Mouse (Mus musculus) midbrain, embryonic 12.5 days (tissue): ENCODE data around the gene Glt8d2. TPM values are rescaled to one million over a fixed set of nuclear protein-coding genes. Genes with fewer than 3 reads are reported as not detected.
"Not testable (repeated sequence)": the region's sequence is repeated elsewhere in the genome, so short reads cannot be mapped to it uniquely, and the experiment has no call there.

Experiments
- ATAC-seq: fragments of 200-750 bp; cut with Nextera tagmentation; 2 replicates; pipeline ENCODE4 v1.8.0; 2017; ENCODE audit warnings: low read depth, moderate TSS enrichment, moderate library complexity; ENCODE audit not compliant: low FRiP score
- H3K27ac ChIP-seq: fragments of 300-500 bp; sonication (generic); replicated peaks from 2 replicates; pipeline ENCODE4 v1.5.1; 2016; ENCODE audit warnings: mild to moderate bottlenecking
- H3K27me3 ChIP-seq: fragments of 300-500 bp; sonication (generic); 2 replicates; pipeline ENCODE4 v1.6.1; 2016; ENCODE audit warnings: mild to moderate bottlenecking
- H3K36me3 ChIP-seq: fragments of 300-500 bp; sonication (generic); 2 replicates; pipeline ENCODE4 v1.6.1; 2016
- H3K4me1 ChIP-seq: fragments of 300-500 bp; sonication (generic); 2 replicates; pipeline ENCODE4 v1.6.1; 2016
- H3K4me2 ChIP-seq: fragments of 300-500 bp; sonication (generic); replicated peaks from 2 replicates; pipeline ENCODE4 v1.6.1; 2016; ENCODE audit warnings: mild to moderate bottlenecking, moderate library complexity
- H3K4me3 ChIP-seq: fragments of 300-500 bp; sonication (generic); 2 replicates; pipeline ENCODE4 v1.5.1; 2016; ENCODE audit warnings: mild to moderate bottlenecking
- H3K9ac ChIP-seq: fragments of 300-500 bp; sonication (generic); replicated peaks from 2 replicates; pipeline ENCODE4 v1.6.1; 2016; ENCODE audit warnings: mild to moderate bottlenecking, moderate library complexity
- H3K9me3 ChIP-seq: fragments of 300-500 bp; sonication (generic); 2 replicates; pipeline ENCODE4 v1.6.1; 2016; ENCODE audit warnings: mild to moderate bottlenecking
- WGBS: fragments of 180-500 bp; shearing (Covaris S2); methylation state at CpG from one replicate; pipeline ENCODE4 v1.1.7; 2016; 5-methylcytosine and 5-hydroxymethylcytosine counted together
- polyA plus RNA-seq: library from polyadenylated mRNA; unstranded; fragments of >200 nt; fragmentation: Nextera tagmentation; extraction: Ambion mirVana; gene quantifications from 2 replicates; pipeline ENCODE4 v1.2.1, GENCODE M21; 2016

Glt8d2 gene
- polyA plus RNA-seq, 1 experiment from 2014 or later = 3.6 TPM

DNA sequence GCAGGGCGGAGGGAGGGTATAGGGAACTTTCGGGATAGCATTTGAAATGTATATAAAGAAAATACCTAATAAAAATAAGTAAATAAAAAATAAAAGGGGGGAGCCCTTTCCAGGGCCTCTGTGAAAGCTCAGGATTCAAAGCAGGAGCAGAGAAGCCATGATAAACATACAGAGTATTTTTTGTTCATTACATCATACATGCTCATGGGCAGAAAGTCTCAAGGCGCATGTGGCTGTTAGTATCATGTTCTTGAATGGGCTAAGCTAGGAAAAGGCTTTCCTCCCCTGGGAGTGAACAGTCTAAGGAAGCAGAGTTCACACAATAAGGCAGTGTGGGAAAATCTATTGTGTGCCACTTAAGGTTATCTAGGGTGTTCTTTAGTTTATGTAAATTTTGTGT, 54.1 kb downstream of the Glt8d2 start:
- Histone ChIP-seq H3K27me3 (no peaks in the 10 kb centered on the region), H3K27ac (no peak overlapping the region), H3K4me3 (no peak overlapping the region), H3K9me3 (no peaks in the 10 kb centered on the region), H3K4me1 (peaks cover 5% of the 10 kb centered on the region), H3K9ac (no peak overlapping the region), H3K36me3 (peaks cover 73% of the 10 kb centered on the region), H3K4me2 (no peak overlapping the region)
- no peak for ATAC-seq
- 97% methylated on average over 3 of the region's 3 CpGs for WGBS

DNA sequence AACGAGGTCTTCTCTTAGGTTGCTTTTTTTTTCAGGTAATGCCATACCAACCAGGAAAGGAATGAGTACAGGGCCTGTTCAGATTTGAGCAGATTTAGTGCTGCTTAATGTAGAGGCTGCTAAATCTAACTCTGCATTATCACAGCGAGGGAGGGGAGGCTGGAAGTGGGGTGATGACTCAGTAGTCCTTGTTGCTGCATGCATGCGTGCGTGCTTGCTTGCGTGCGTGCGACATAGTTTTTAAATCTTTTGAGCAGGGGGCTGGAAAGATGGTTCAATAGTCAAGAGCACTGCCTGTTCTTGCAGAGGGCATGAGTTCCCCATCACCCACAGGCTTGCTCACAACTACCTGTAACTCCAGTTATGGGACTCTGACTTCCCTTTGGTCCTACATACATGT, 56.1 kb downstream of the Glt8d2 start:
- Histone ChIP-seq H3K36me3 (peaks cover 57% of the 10 kb centered on the region), H3K4me1 (peaks cover 16% of the 10 kb centered on the region), H3K4me2 (no peak overlapping the region), H3K27me3 (no peaks in the 10 kb centered on the region), H3K9me3 (no peaks in the 10 kb centered on the region), H3K27ac (no peak overlapping the region), H3K9ac (no peak overlapping the region), H3K4me3 (no peak overlapping the region)
- 98% methylated on average over 7 of the region's 7 CpGs for WGBS
- no peak for ATAC-seq

DNA sequence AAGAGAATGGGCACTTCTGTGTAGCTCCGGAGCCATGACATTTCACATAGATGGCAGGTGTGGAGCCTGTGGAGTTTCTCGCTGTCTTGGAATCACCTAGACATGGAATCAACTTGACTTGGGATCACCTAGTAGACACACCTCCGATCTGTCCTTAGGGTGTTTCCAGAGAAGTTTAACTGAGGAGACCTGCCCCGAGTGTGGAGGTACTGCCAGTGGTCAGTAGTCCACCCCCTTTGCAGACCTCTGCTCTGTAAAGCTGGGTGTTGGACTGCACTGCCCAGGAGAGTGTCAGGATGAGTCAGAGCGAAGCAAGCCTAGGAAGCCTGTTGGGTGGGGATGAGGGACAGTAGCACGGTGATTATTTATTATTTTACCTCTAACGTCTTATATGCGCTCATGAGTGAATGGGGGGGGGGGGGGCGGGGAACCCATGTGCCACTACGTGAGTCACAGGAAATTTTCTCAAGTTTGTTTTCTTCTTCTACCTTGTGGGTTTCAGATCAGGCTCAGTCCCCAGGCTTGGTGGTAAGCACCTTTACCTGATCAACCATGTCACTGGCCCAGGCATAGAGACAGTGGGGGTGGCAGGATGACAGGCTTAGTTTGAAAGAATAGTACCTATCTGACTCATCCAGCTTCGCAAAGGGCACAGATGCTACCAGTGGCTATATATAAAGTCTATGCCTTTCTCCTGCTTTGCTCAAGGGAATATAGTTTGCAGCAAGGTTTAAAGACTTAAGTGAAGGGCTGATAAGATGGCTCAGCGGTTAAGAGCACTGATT, 57.8 kb downstream of the Glt8d2 start:
- Histone ChIP-seq H3K27me3 (no peaks in the 10 kb centered on the region), H3K9me3 (no peaks in the 10 kb centered on the region), H3K4me2 (no peak overlapping the region), H3K4me1 (peaks cover 22% of the 10 kb centered on the region), H3K36me3 (peaks cover 45% of the 10 kb centered on the region), H3K9ac (no peak overlapping the region), H3K4me3 (no peak overlapping the region), H3K27ac (no peak overlapping the region)
- WGBS = 96% methylated on average over 12 of the region's 12 CpGs
- no peak for ATAC-seq

DNA sequence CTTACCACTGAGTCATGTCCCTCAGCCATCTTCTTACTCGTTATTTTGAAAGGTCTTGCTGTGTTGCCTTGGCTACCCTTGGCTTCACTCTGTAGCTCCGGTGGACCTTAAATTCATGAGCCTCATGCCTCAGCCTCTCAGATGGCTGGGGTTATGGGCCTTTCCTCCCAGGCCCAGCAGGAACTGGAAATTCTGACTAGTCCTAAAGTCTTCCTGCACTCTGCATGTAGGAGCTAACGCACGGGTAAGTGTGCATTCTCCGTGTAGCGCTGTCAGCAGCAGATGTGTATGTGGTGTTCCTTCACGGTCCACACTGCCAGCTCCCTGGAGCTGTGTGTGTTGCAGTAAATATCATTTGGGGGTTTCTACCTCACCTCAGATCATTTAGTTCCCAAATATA, 59.3 kb downstream of the Glt8d2 start:
- no peak for ATAC-seq
- Histone ChIP-seq H3K27ac (no peak overlapping the region), H3K36me3 (peaks cover 33% of the 10 kb centered on the region), H3K4me2 (peak overlapping the region; percentile 79), H3K27me3 (no peaks in the 10 kb centered on the region), H3K9me3 (no peaks in the 10 kb centered on the region), H3K9ac (0 out of 2 replicates have a peak overlapping the region, but pooled peaks have one; percentile 77), H3K4me1 (peaks cover 22% of the 10 kb centered on the region), H3K4me3 (peak overlapping the region; percentile 69; the same call in 1 of the 2 replicates)
- WGBS = 86% methylated on average over 7 of the region's 7 CpGs

DNA sequence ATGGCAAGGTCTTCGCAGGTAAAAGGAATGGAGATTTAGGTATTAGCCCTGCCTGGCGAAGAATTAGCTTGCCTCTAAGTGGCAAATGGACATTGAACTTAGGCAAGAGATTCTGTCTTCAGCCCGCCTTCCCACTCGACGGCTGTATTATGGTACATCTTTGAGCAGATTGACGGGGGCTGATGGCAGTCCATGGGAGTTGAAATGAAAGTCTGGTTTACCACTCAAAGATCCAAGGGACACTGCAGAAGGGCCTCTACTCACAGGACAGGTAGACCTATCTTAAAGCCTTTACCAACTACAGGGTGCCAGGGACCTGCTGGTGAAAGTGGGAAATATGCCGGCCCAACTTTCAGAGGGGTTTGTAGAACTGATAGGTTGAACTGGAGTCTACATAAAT, 60.0 kb downstream of the Glt8d2 start:
- H3K36me3 ChIP-seq = peaks cover 33% of the 10 kb centered on the region
- peaks cover 22% of the 10 kb centered on the region for H3K4me1 ChIP-seq
- no peaks in the 10 kb centered on the region for H3K27me3 ChIP-seq
- peak overlapping the region; percentile 79 for H3K4me2 ChIP-seq
- H3K9ac ChIP-seq = peak overlapping the region; percentile 77
- no peaks in the 10 kb centered on the region for H3K9me3 ChIP-seq
- no peak for ATAC-seq
- 24% methylated on average over 7 of the region's 7 CpGs for WGBS
- H3K4me3 ChIP-seq = peak overlapping the region; percentile 69
- H3K27ac ChIP-seq = peak overlapping the region; percentile 92

DNA sequence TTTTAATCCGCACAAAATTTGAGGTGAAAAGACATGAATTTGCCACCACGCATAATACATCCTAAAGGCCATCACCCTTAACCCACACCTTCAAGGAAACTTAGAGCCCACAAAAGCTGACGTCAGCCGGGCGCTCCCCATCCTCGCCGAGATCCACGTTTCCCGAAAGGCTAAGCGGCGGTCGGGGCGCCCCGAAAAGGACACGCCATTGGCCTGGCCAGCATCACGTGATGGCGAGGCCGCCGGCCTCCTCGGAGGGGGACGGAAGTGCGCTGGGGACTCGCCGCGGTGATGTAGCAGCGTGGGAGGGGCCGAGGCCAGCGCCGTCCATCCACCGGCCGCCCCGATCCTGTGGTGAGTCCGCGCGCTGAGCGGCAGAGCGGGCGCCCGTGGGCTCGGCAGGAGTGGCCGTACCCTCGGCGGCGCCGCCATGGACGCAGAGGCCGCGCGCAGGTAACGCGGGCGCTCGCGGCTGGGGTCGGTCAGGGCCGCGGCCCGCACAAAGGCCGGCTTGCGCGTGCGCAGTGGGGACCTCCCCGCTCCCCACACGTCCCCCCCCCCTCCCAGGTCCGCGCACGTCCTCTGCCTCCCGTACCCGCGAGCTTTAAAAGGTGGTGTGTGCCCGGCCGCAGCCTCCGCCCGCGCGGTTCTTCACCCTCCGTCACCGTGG, 60.7 kb downstream of the Glt8d2 start, which contains the start of gene Tdg:
Gene Tdg, plus strand, starts transcription at position 243 of the 670 bp plus-strand sequence.
- not testable (repeated sequence) for H3K27me3 ChIP-seq, H3K9me3 ChIP-seq
- H3K36me3 ChIP-seq = peaks cover 31% of the 10 kb centered on the region
- peaks cover 22% of the 10 kb centered on the region for H3K4me1 ChIP-seq
- ATAC-seq = peak; percentile 98
- H3K4me3 ChIP-seq = peak within 1 kb of the TSS; percentile 69
- 0% methylated on average over 66 of the region's 78 CpGs for WGBS
- H3K4me2 ChIP-seq = peak within 1 kb of the TSS; percentile 81
- H3K27ac ChIP-seq = peak within 1 kb of the TSS; percentile 92
- peak within 1 kb of the TSS; percentile 77 for H3K9ac ChIP-seq

DNA sequence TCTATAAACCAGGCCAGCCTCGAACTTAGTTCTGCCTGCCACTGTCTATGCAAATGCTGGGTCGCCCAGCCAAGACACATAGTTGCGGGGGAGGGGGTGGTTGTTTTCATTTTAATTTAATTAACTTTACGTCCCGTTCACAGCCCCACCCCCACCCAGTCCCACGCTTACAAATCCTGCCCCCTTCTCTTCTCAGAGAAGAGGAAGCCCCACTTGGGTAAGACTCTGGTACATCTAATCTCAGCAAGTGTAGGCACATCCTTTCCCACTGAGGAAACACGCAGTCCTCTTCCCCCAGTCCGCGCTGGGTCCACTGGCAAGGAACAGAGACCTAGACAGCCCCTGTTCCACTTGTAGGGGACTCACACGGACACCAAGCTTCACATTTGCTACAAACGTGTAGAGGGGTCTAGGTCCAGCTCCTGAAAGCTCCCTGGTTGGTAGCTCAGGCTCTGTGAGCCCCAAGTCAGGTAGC, 61.3 kb downstream of the Glt8d2 start:
- Histone ChIP-seq H3K9ac (peak overlapping the region; percentile 77), H3K27ac (peak overlapping the region; percentile 92), H3K4me2 (peak overlapping the region; percentile 81), H3K27me3 (no peaks in the 10 kb centered on the region), H3K9me3 (no peaks in the 10 kb centered on the region), H3K4me3 (peak overlapping the region; percentile 69), H3K4me1 (peaks cover 22% of the 10 kb centered on the region), H3K36me3 (peaks cover 27% of the 10 kb centered on the region)
- peak; percentile 76 for ATAC-seq
- 5% methylated on average over 11 of the region's 11 CpGs for WGBS

DNA sequence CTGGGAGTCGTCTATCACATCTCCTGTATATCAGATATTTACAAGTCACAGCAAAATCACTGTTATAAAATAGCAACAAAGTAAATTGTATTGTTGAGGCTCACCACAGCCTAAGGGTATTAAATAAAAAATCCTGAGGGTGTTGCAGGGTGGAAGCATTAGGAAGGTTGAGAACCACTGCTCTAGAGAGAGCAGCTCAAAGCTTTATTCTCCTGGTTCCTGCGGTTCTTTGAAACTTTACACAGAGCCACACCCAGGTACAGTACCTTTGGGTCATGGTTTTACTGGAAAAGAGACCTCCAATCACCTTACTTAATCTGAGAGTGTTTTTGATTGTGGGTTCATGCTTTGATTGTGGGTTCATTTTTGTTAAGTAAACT, 66.9 kb downstream of the Glt8d2 start:
- peak; percentile 8 for ATAC-seq
- whole genome bisulfite sequencing = 6% methylated on average over 2 of the region's 2 CpGs
- not testable (repeated sequence) for H3K36me3 ChIP-seq, H3K4me1 ChIP-seq, H3K9me3 ChIP-seq, H3K27me3 ChIP-seq
- Histone ChIP-seq H3K4me2 (peak overlapping the region; percentile 60), H3K9ac (peak overlapping the region; percentile 80), H3K27ac (peak overlapping the region; percentile 82), H3K4me3 (peak overlapping the region; percentile 72)

DNA sequence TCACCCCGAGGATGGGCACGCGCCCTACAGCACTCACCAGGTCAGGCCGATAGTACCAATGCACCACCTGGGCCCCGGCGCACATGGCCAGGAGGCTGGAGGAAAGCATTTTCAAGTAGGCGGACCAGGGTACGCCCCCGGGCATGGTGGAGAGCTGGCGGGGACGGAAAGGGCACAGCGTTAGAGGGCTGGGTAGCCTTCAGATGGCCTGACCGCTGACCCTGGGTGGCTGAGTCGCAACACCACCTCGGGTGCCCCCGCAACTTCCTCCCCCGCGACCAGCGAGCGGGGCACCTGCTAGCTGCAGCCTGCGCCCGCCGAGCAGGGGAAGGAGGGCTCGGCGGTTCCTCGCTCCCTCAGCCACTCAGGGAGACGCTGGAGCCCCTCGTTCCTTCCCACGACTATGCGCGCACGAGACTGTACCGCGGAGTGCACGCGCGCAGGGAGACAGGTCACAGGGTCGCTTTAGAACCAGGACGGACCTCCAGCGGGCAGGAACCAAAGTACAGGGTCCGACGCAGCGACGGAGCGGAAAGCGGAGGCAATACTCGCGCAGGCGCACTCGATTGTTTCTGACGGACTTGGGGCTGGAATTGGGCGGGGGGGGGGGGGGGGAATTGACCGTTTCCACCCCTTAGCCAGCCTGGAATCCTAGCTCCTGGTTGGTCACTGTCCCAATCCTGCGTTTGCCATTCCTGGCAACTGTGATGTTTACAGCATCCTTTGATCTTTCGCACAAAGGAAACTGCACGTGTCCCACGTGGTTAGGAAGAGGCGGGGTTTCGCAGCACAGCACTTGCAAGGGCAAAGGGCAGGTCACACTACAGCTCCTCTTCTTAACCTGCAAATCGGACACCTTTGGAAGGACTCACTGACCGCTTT, 67.5 kb downstream of the Glt8d2 start, which contains the start of gene 1190007I07Rik:
Gene 1190007I07Rik, minus strand, starts transcription at position 558 of the 882 bp plus-strand sequence.
- Histone ChIP-seq H3K4me1 (peaks cover 8% of the 10 kb centered on the region), H3K9ac (peak within 1 kb of the TSS; percentile 80), H3K27ac (peak within 1 kb of the TSS; percentile 82), H3K9me3 (no peaks in the 10 kb centered on the region), H3K4me3 (peak within 1 kb of the TSS; percentile 72), H3K36me3 (no peaks in the 10 kb centered on the region), H3K27me3 (no peaks in the 10 kb centered on the region), H3K4me2 (peak within 1 kb of the TSS; percentile 60)
- WGBS = under 1% methylated on average over 59 of the region's 61 CpGs
- ATAC-seq = peak; percentile 93

DNA sequence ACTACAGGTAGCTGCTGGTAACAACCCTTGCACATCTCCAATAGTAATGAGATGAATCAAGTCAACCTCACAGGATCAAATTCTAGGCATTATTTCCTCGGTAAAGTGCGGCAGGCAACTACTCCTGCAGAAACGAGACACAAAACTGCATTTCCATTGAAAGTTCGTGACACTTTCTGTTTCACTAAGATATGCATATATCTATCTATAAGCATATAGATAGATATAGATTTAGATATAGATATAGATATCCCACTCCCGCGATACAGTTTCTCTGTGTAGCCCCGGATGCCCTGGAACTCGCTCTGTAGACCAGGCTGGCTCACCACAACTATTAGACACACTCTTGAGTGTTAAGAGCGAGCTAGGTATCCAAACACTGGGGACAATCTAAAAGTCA, 68.2 kb downstream of the Glt8d2 start:
- Histone ChIP-seq H3K9ac (peak overlapping the region; percentile 80), H3K4me3 (peak overlapping the region; percentile 72), H3K9me3 (no peaks in the 10 kb centered on the region), H3K36me3 (no peaks in the 10 kb centered on the region), H3K4me2 (peak overlapping the region; percentile 60), H3K27me3 (no peaks in the 10 kb centered on the region), H3K27ac (peak overlapping the region; percentile 82; the same call in 1 of the 2 replicates), H3K4me1 (peaks cover 8% of the 10 kb centered on the region)
- ATAC-seq = no peak
- WGBS = 32% methylated on average over 9 of the region's 9 CpGs
